Mouse (Mus musculus) frontal cortex, adult 2 months (tissue): Measurements from ENCODE around the gene Myo18a. TPM values are rescaled to one million over a fixed set of nuclear protein-coding genes. Genes with fewer than 3 reads are reported as not detected.

Experiments
- DNase-seq, 2 experiments: peaks; one replicate each; pipeline ENCODE4 v3.0.0; 2022; ENCODE audit warnings: low spot score in 1 of 2; ENCODE audit errors: extremely low spot score in 1 of 2
- polyA plus RNA-seq: library from polyadenylated mRNA; depleted of rRNA; stranded (reverse); fragments of >200 nt; gene quantifications from 2 replicates; pipeline ENCODE4 v1.2.3, GENCODE M21; 2012

Myo18a gene
- polyA plus RNA-seq, 1 experiment, result 67.7 TPM

GRCm38 (mm10) chr11:77892883-77893282 is 129.8 kb downstream of the Myo18a start:
- DNase-seq, result no peak

GRCm38 (mm10) chr11:77893283-77893682 is 130.2 kb downstream of the Myo18a start:
- no peak for DNase-seq

- peak; percentile 74 to 81 for DNase-seq
Measured at GRCm38 (mm10) chr11:77893787-77894718, 131.0 kb downstream of the Myo18a start, which contains the start of gene Pipox. TSS of gene Pipox (minus strand) at chr11:77894096.

- DNase-seq, result no peak
Measured at GRCm38 (mm10) chr11:77894967-77895366, 131.9 kb downstream of the Myo18a start.

GRCm38 (mm10) chr11:77896011-77896410 is 133.0 kb downstream of the Myo18a start:
- no peak for DNase-seq

- no peak for DNase-seq
Measured at GRCm38 (mm10) chr11:77896480-77896819, 133.4 kb downstream of the Myo18a start.

- peak in 1 of 2 experiments; percentile 32 for DNase-seq
Measured at GRCm38 (mm10) chr11:77896820-77897805, 134.1 kb downstream of the Myo18a start.

GRCm38 (mm10) chr11:77900187-77900586 is 137.1 kb downstream of the Myo18a start:
- DNase-seq, result no peak

GRCm38 (mm10) chr11:77900696-77901095 is 137.7 kb downstream of the Myo18a start:
- no peak for DNase-seq

- DNase-seq, result no peak
Measured at GRCm38 (mm10) chr11:77901366-77901765, 138.3 kb downstream of the Myo18a start.

GRCm38 (mm10) chr11:77901775-77902355 is 138.8 kb downstream of the Myo18a start:
- peak in 1 of 2 experiments; percentile 71 for DNase-seq

GRCm38 (mm10) chr11:77903761-77904160 is 140.7 kb downstream of the Myo18a start:
- DNase-seq, result no peak

GRCm38 (mm10) chr11:77904707-77905106 is 141.7 kb downstream of the Myo18a start:
- DNase-seq, result no peak

GRCm38 (mm10) chr11:77906097-77906687 is 143.1 kb downstream of the Myo18a start:
- DNase-seq, result no peak

GRCm38 (mm10) chr11:77906747-77907174 is 143.7 kb downstream of the Myo18a start:
- DNase-seq, result no peak

GRCm38 (mm10) chr11:77908468-77908867 is 145.4 kb downstream of the Myo18a start:
- no peak for DNase-seq

GRCm38 (mm10) chr11:77909376-77909775 is 146.3 kb downstream of the Myo18a start:
- peak in 1 of 2 experiments; percentile 43 for DNase-seq

GRCm38 (mm10) chr11:77909776-77910175 is 146.7 kb downstream of the Myo18a start:
- DNase-seq, result no peak

GRCm38 (mm10) chr11:77913505-77913904 is 150.5 kb downstream of the Myo18a start:
- DNase-seq, result no peak

GRCm38 (mm10) chr11:77914598-77915260 is 151.7 kb downstream of the Myo18a start:
- no peak for DNase-seq
